Comparison of ENCODE assay signal across 32 mouse cellular contexts in genomic region chr13:80695549-80696150, GRCm38 (mm10).
"Had no signal": no experiment of that assay in that cellular context is flagged by ENCODE, and none has a peak within 500 bp of the region (broad histone marks: within the 10 kb centered on the region; RNA-seq: fewer than 3 reads in every experiment).

No protein-coding gene starts in this region.

- H3K36me3 ChIP-seq: limb, embryonic 10.5 days; limb, embryonic 12.5 days; limb, embryonic 13.5 days; limb, embryonic 15.5 days; liver, embryonic 12.5 days; liver, embryonic 13.5 days; liver, embryonic 15.5 days; lung, embryonic 15.5 days; midbrain, embryonic 10.5 days; midbrain, embryonic 12.5 days; midbrain, embryonic 13.5 days; midbrain, embryonic 15.5 days; neural tube, embryonic 12.5 days; neural tube, embryonic 13.5 days had no signal

- H3K9me3 ChIP-seq: limb, embryonic 10.5 days; limb, embryonic 12.5 days; limb, embryonic 13.5 days; limb, embryonic 15.5 days; liver, embryonic 12.5 days; liver, embryonic 13.5 days; liver, embryonic 15.5 days; lung, embryonic 15.5 days; megakaryocyte, embryonic 14.5 days; midbrain, embryonic 10.5 days; midbrain, embryonic 12.5 days; midbrain, embryonic 13.5 days; midbrain, embryonic 15.5 days; neural tube, embryonic 12.5 days; neural tube, embryonic 13.5 days had no signal

- H3K9ac ChIP-seq: limb, embryonic 12.5 days; limb, embryonic 13.5 days; limb, embryonic 15.5 days; liver, embryonic 12.5 days; liver, embryonic 13.5 days; liver, embryonic 14.5 days; liver, embryonic 15.5 days; liver, postnatal 0 days; lung, embryonic 14.5 days; lung, embryonic 15.5 days; midbrain, embryonic 12.5 days; midbrain, embryonic 13.5 days; midbrain, embryonic 15.5 days; neural tube, embryonic 12.5 days; neural tube, embryonic 13.5 days had no signal

- H3K27ac ChIP-seq: limb, embryonic 10.5 days; limb, embryonic 12.5 days; limb, embryonic 13.5 days; limb, embryonic 15.5 days; liver, embryonic 12.5 days; liver, embryonic 13.5 days; liver, embryonic 14.5 days; liver, embryonic 15.5 days; lung, embryonic 15.5 days; macrophage; midbrain, embryonic 10.5 days; midbrain, embryonic 12.5 days; midbrain, embryonic 13.5 days; midbrain, embryonic 15.5 days; neural tube, embryonic 12.5 days; neural tube, embryonic 13.5 days had no signal

- DNase-seq: left cerebral cortex, postnatal 4 days; liver; liver, embryonic 13.5 days; liver, postnatal 0 days; lung, adult 18-20 months; lung, adult 2 months; lung, embryonic 14.5 days; lung, postnatal 10 days; lung, postnatal 14 days; lung, postnatal 4 days; midbrain, embryonic 14.5 days had no signal

- ATAC-seq: liver, embryonic 12.5 days; liver, postnatal 0 days; lung, postnatal 0 days; midbrain, embryonic 13.5 days; midbrain, embryonic 15.5 days; midbrain, embryonic 16.5 days had no signal

- H3K4me2 ChIP-seq: limb, embryonic 12.5 days; limb, embryonic 13.5 days; limb, embryonic 15.5 days; liver, embryonic 11.5 days; liver, embryonic 12.5 days; liver, embryonic 13.5 days; liver, embryonic 15.5 days; lung, embryonic 14.5 days; lung, embryonic 15.5 days; midbrain, embryonic 11.5 days; midbrain, embryonic 12.5 days; midbrain, embryonic 13.5 days; midbrain, embryonic 15.5 days; neural tube, embryonic 12.5 days; neural tube, embryonic 13.5 days had no signal

- H3K4me1 ChIP-seq: limb, embryonic 10.5 days; limb, embryonic 12.5 days; limb, embryonic 13.5 days; limb, embryonic 15.5 days; liver, embryonic 12.5 days; liver, embryonic 13.5 days; liver, embryonic 15.5 days; lung, embryonic 15.5 days; megakaryocyte, embryonic 14.5 days; midbrain, embryonic 10.5 days; midbrain, embryonic 12.5 days; midbrain, embryonic 13.5 days; midbrain, embryonic 15.5 days; neural tube, embryonic 12.5 days; neural tube, embryonic 13.5 days had no signal

- H3K27me3 ChIP-seq: limb, embryonic 12.5 days; limb, embryonic 13.5 days; limb, embryonic 15.5 days; liver, embryonic 12.5 days; liver, embryonic 13.5 days; liver, embryonic 15.5 days; lung, embryonic 15.5 days; megakaryocyte, embryonic 14.5 days; midbrain, embryonic 12.5 days; midbrain, embryonic 13.5 days; midbrain, embryonic 15.5 days; neural tube, embryonic 12.5 days; neural tube, embryonic 13.5 days had no signal

- H3K4me3 ChIP-seq: limb, embryonic 10.5 days; limb, embryonic 12.5 days; limb, embryonic 13.5 days; limb, embryonic 15.5 days; liver, embryonic 12.5 days; liver, embryonic 13.5 days; liver, embryonic 15.5 days; lung, embryonic 15.5 days; megakaryocyte, embryonic 14.5 days; midbrain, embryonic 10.5 days; midbrain, embryonic 12.5 days; midbrain, embryonic 13.5 days; midbrain, embryonic 15.5 days; myocyte; neural tube, embryonic 12.5 days; neural tube, embryonic 13.5 days had no signal
